Mouse (Mus musculus): Measurements from ENCODE around the gene Enpp6. TPM values are rescaled to one million over a fixed set of nuclear protein-coding genes. Genes with fewer than 3 reads are reported as not detected.

Enpp6 gene
- polyA plus RNA-seq, 1 experiment: 1.1 TPM

- Histone ChIP-seq H3K4me3 (ENCODE audit: low read depth, low read length) (no peak overlapping the region), H3K36me3 (ENCODE audit: control insufficient read depth, insufficient read depth, low read length) (no peaks in the 10 kb centered on the region), H3K27me3 (ENCODE audit: control insufficient read depth, insufficient read depth, low read length) (no peaks in the 10 kb centered on the region), H3K4me1 (ENCODE audit: control insufficient read depth, insufficient read depth, insufficient read length, low read length) (no peaks in the 10 kb centered on the region), H3K27ac (ENCODE audit: insufficient read depth, low read depth, low read length) (no peak overlapping the region)
- 60% methylated on average over 11 of the region's 11 CpGs for WGBS
- TF ChIP-seq POLR2A (IDR thresholded peaks at IDR 0.05; ENCODE audit: low read depth, low read length) (no peak), CTCF (IDR thresholded peaks at IDR 0.05; ENCODE audit: extremely low read depth, insufficient read length, insufficient replicate concordance, low read depth, low read length) (no peak)
Observed at GRCm38 (mm10) chr8:47134736-47135135, 148.0 kb downstream of the Enpp6 start.

- H3K36me3 ChIP-seq (ENCODE audit: control insufficient read depth, insufficient read depth, low read length): no peaks in the 10 kb centered on the region
- TF ChIP-seq CTCF (IDR thresholded peaks at IDR 0.05; ENCODE audit: extremely low read depth, insufficient read length, insufficient replicate concordance, low read depth, low read length) (no peak), POLR2A (IDR thresholded peaks at IDR 0.05; ENCODE audit: low read depth, low read length) (no peak)
- H3K4me1 ChIP-seq (ENCODE audit: control insufficient read depth, insufficient read depth, insufficient read length, low read length): no peaks in the 10 kb centered on the region
- H3K27ac ChIP-seq (ENCODE audit: insufficient read depth, low read depth, low read length): no peak overlapping the region
- WGBS: 8% methylated on average over 9 of the region's 9 CpGs
- H3K4me3 ChIP-seq (ENCODE audit: low read depth, low read length): no peak overlapping the region
- no peaks in the 10 kb centered on the region for H3K27me3 ChIP-seq (ENCODE audit: control insufficient read depth, insufficient read depth, low read length)
Observed at GRCm38 (mm10) chr8:47135586-47135985, 148.9 kb downstream of the Enpp6 start.

GRCm38 (mm10) chr8:47136047-47136446, 149.4 kb downstream of the Enpp6 start:
- no peak overlapping the region for H3K4me3 ChIP-seq (ENCODE audit: low read depth, low read length)
- H3K27ac ChIP-seq (ENCODE audit: insufficient read depth, low read depth, low read length): no peak overlapping the region
- TF ChIP-seq POLR2A (IDR thresholded peaks at IDR 0.05; ENCODE audit: low read depth, low read length) (no peak), CTCF (IDR thresholded peaks at IDR 0.05; ENCODE audit: extremely low read depth, insufficient read length, insufficient replicate concordance, low read depth, low read length) (no peak)
- no peaks in the 10 kb centered on the region for H3K27me3 ChIP-seq (ENCODE audit: control insufficient read depth, insufficient read depth, low read length)
- no peaks in the 10 kb centered on the region for H3K36me3 ChIP-seq (ENCODE audit: control insufficient read depth, insufficient read depth, low read length)
- H3K4me1 ChIP-seq (ENCODE audit: control insufficient read depth, insufficient read depth, insufficient read length, low read length): no peaks in the 10 kb centered on the region
- WGBS: 28% methylated on average over 5 of the region's 5 CpGs

GRCm38 (mm10) chr8:47145258-47145657, 158.6 kb downstream of the Enpp6 start:
- Histone ChIP-seq H3K27me3 (ENCODE audit: control insufficient read depth, insufficient read depth, low read length) (no peaks in the 10 kb centered on the region), H3K36me3 (ENCODE audit: control insufficient read depth, insufficient read depth, low read length) (no peaks in the 10 kb centered on the region), H3K4me1 (ENCODE audit: control insufficient read depth, insufficient read depth, insufficient read length, low read length) (no peaks in the 10 kb centered on the region), H3K27ac (ENCODE audit: insufficient read depth, low read depth, low read length) (no peak overlapping the region), H3K4me3 (ENCODE audit: low read depth, low read length) (no peak overlapping the region)
- TF ChIP-seq CTCF (IDR thresholded peaks at IDR 0.05; ENCODE audit: extremely low read depth, insufficient read length, insufficient replicate concordance, low read depth, low read length) (no peak), POLR2A (IDR thresholded peaks at IDR 0.05; ENCODE audit: low read depth, low read length) (no peak)
- 91% methylated on average over 9 of the region's 9 CpGs for WGBS

Other genes with a start within 250 kb of the Enpp6 start
- gene Irf2, start 247.2 kb upstream of the Enpp6 start, polyA plus RNA-seq (2012; rRNA removed): 10.5 and 29.6 TPM in 2 replicates